Mouse (Mus musculus) cerebellum, adult 2 months (tissue): ENCODE results near the gene Nol11. TPM values are rescaled to one million over a fixed set of nuclear protein-coding genes. Genes with fewer than 3 reads are reported as not detected.

Experiments used
- DNase-seq, 2 experiments: peaks; one replicate each; pipeline ENCODE4 v3.0.0; 2021
- H3K27ac ChIP-seq: fragments of 200-500 bp; 2 replicates; pipeline ENCODE4 v1.5.1; 2012; ENCODE audit warnings: low read length, control low read depth, inconsistent platforms; ENCODE audit not compliant: insufficient read depth
- H3K27me3 ChIP-seq: fragments of 200-500 bp; 2 replicates; pipeline ENCODE4 v1.6.1; 2012; ENCODE audit warnings: inconsistent platforms, mild to moderate bottlenecking, low read length, moderate library complexity; ENCODE audit not compliant: control insufficient read depth, insufficient read depth
- H3K4me1 ChIP-seq: fragments of 200-500 bp; 2 replicates; pipeline ENCODE4 v1.6.1; 2011; ENCODE audit warnings: low read length; ENCODE audit not compliant: control insufficient read depth, insufficient read depth
- H3K4me3 ChIP-seq: fragments of 200-500 bp; replicated peaks from 2 replicates; pipeline ENCODE3; 2011; ENCODE audit warnings: mild to moderate bottlenecking, low read depth, low read length, control low read depth; ENCODE audit not compliant: insufficient read depth
- CTCF ChIP-seq: fragments of 200-500 bp; IDR thresholded peaks from 2 replicates; pipeline ENCODE4 v1.5.1; 2011; ENCODE audit warnings: low read depth, mild to moderate bottlenecking, control low read depth, low read length, moderate library complexity, borderline replicate concordance; ENCODE audit not compliant: insufficient read depth
- POLR2A ChIP-seq: fragments of 200-500 bp; IDR thresholded peaks from 2 replicates; pipeline ENCODE4 v1.6.1; 2011; ENCODE audit warnings: low read length, control low read depth, borderline replicate concordance; ENCODE audit not compliant: insufficient read depth
- WGBS: fragments of 180-500 bp; shearing (Covaris S2); methylation state at CpG from one replicate; pipeline ENCODE4 v1.1.7; 2018; 5-methylcytosine and 5-hydroxymethylcytosine counted together
- polyA plus RNA-seq: library from polyadenylated mRNA; depleted of rRNA; stranded (reverse); fragments of >200 nt; gene quantifications from 2 replicates; pipeline ENCODE4 v1.2.3, GENCODE M21; 2012; rRNA removed

Gene Nol11
- 19.5 and 20.0 TPM in 2 replicates for polyA plus RNA-seq

DNA sequence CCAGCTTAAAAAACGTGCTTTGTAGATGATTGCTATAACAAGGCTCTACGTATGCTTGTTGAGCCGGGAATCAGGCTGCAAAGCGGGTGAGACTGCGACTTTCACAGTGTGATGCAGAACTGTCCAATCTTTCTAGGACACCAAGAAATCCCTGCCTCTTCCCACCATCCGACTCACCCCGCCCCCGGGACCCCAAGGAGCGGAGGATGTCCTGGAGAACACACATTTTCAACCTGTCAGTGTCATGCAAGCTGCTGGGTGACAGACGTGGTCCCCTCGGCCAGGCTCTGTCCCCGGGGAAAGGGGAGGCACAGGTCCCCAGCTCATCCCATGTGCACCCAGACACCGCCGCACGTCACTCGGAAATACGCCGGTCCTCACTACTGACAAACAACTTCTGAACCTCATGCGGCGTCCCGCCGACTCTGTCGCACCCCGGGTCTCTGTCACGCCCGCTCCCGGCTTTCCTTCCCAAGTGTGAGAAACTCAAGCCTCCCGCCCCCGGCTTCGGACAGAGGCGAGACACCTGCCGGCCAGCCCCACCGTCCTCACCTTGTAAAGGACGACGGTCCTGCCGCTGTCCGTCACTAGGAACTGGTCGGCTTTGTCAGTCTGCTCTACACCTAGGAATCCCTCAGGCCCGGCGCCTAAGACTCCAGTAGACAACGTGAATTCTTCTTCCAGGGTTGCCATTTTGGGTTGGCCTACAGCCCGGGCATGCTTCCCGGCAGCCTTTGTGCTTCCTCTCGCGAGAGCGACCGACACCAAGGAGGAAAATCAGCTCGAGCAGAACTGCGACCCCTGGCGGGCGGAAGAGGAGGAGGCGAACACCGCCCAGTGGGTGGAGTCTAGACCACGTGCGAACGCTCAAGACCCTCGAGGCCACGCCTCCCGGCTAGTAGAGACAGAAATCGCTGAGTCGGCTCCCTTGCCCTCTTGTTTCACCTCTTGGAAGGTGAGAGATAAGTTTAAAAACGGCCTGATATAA is at the start of gene Nol11:
TSS of gene Nol11 (minus strand) at position 817 of the 988 bp plus-strand sequence.
- no peaks in the 10 kb centered on the region for H3K4me1 ChIP-seq
- 0 out of 2 replicates have a peak within 1 kb of the TSS, but pooled peaks have one; percentile 49 for H3K27ac ChIP-seq
- H3K27me3 ChIP-seq, result no peaks in the 10 kb centered on the region
- under 1% methylated on average over 62 of the region's 62 CpGs for WGBS
- H3K4me3 ChIP-seq, result peak within 1 kb of the TSS; percentile 93
- peak; percentile 97 to 99 for DNase-seq
- TF ChIP-seq POLR2A, result peak; percentile 60; the same call in 1 of the 2 replicates
- TF ChIP-seq CTCF, result peak; percentile 87; the same call in 1 of the 2 replicates

DNA sequence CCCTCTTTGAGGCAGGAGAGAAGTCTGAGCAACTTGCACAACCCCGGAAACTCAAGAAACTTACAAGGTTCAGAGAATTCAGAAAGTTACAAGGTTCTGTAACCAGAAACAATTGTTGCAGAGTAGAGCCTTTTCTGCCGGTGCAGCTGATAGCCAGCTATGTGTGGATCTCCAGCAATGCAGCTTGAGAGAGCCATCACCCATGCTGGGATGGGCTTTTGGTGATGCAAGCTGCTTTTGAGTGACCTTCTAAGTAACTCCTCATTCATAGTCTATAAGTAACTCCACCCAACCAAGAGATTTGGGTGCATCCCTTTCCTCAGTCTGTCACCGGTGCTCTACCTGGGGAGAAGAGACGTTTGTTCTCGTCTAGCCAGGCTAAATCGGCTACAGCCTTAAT is 49.3 kb upstream of the Nol11 start:
- H3K27me3 ChIP-seq, result no peaks in the 10 kb centered on the region
- no peak for DNase-seq
- no peaks in the 10 kb centered on the region for H3K4me1 ChIP-seq
- H3K4me3 ChIP-seq, result no peak overlapping the region
- TF ChIP-seq CTCF (no peak), POLR2A (no peak)
- 91% methylated on average over 6 of the region's 6 CpGs for WGBS
- no peak overlapping the region for H3K27ac ChIP-seq

DNA sequence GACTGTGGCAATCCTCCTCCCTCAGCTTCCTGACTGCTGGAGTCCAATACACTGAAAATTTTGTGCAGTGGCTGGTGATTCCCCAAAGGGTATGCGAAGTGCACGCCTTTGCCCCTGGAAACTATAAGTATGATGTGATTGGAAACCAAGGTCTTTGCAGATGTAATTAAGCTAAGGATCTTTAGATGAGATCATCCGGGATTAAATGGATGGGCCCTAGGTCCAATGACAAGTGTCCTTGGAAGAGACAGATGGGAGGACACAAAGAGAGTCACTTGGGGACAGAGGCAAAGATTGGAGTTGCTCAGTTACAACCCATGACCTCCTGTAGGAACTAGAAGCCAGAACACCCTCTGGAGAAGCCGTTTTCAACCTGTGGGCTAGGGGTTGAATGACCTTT is 48.4 kb upstream of the Nol11 start:
- 97% methylated on average over 4 of the region's 4 CpGs for WGBS
- no peak for TF ChIP-seq POLR2A
- TF ChIP-seq CTCF, result no peak
- no peak for DNase-seq
- no peaks in the 10 kb centered on the region for H3K27me3 ChIP-seq
- H3K4me1 ChIP-seq, result no peaks in the 10 kb centered on the region
- H3K27ac ChIP-seq, result no peak overlapping the region
- no peak overlapping the region for H3K4me3 ChIP-seq

DNA sequence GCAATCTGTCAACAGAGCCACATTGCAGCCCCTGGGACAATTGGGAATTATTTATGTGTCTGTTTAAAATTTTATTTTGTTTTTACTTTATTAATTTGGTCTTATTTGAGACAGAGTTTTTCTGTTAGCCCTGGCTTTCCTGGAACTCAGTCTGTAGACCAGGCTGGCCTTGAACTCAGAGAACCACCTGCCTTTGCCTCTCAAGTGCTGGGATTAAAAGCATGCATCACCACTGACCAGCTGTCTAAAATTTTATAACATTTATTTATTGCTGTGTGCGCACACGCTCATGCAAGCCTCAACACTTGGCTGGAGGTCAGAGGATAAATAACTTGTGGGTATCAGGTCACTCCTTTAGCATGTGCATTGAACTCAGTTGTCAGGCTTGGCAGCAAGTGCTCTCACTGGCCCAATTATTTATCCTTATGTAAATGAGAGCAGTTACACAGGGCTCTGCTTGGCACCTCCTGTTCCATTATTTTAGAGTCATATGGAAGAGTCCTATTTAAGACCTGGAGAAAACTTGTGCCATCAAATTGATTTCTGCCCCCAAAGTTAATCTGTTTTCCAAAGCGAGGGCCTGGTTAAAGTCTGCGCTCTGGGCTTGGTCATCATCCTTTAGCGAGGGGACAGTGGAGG is 44.2 kb upstream of the Nol11 start:
- WGBS, result 72% methylated on average over 5 of the region's 5 CpGs
- no peak overlapping the region for H3K27ac ChIP-seq

DNA sequence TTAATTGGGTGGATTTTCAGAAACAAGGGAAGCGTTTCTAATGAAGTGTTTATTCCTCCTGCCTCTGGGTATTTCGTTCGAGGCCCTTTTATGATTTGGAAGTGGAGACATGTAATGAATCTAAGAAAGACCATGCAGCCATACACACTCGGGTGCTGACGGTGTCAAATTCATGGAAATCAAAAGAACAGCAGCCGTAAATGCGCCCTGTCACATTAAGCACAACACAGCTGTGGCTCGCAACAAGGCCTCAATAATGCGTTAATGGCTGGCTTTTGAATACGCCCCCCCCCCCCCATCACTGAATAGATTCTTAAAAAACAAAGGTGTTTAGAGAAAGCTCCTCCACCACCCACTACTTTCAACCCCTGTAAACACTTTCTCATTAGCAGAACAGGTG is 40.9 kb upstream of the Nol11 start:
- Histone ChIP-seq H3K4me1 (no peaks in the 10 kb centered on the region), H3K4me3 (no peak overlapping the region), H3K27ac (no peak overlapping the region), H3K27me3 (no peaks in the 10 kb centered on the region)
- no peak for DNase-seq
- 86% methylated on average over 10 of the region's 10 CpGs for WGBS
- no peak for TF ChIP-seq CTCF
- TF ChIP-seq POLR2A, result no peak

More for the DNA sequence above, 44.2 kb upstream of the Nol11 start:
- no peak overlapping the region for H3K4me3 ChIP-seq
- TF ChIP-seq CTCF, result no peak
- TF ChIP-seq POLR2A, result no peak
- H3K4me1 ChIP-seq, result no peaks in the 10 kb centered on the region
- no peaks in the 10 kb centered on the region for H3K27me3 ChIP-seq
- no peak for DNase-seq

DNA sequence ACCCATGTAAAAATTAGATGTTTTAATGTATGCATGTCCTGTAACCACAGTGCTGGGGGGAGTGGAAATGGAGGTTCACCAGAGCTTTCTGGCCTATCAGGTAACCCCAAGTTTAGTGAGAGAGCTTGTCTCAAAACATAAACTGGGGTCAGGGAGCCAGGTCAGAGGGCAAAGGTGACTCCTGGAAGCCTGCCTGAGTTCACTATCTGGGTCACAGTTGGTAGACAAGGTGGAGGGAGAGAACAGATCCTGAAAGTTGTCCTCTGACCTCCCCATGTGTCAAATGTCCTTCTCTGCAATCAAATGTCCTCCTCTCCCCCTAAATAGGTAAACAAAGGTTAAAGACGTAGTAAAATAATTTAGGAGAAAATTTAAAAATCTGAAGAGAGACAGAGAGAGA is 37.2 kb upstream of the Nol11 start:
- TF ChIP-seq POLR2A (no peak), CTCF (no peak)
- no peak for DNase-seq
- Histone ChIP-seq H3K4me1 (no peaks in the 10 kb centered on the region), H3K27ac (no peak overlapping the region), H3K27me3 (no peaks in the 10 kb centered on the region), H3K4me3 (no peak overlapping the region)
- WGBS, result 93% methylated on average over 1 of the region's 1 CpGs

DNA sequence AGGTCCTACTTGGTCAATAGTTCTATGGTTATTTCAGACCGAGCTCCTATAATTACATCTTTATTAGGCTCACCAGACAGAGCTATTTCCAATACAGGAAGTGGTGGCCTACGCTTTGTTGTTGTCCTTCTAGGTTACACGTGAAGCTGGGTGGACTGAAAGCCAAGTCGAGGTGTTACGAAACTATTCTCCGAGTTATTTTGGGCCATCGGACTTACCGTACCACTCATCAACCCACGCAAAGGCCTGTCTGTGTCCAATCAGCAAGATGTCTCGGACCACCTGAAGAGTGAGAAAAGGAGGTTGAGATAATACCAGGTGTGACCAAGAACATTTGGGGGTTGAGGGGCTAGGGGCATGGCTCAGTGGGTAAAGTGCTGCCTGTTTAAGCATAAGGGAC is 36.8 kb upstream of the Nol11 start:
- WGBS, result 91% methylated on average over 10 of the region's 10 CpGs
- DNase-seq, result no peak

More for the DNA sequence above, 36.8 kb upstream of the Nol11 start:
- TF ChIP-seq CTCF (no peak), POLR2A (no peak)
- H3K27me3 ChIP-seq, result no peaks in the 10 kb centered on the region
- H3K27ac ChIP-seq, result no peak overlapping the region
- H3K4me1 ChIP-seq, result no peaks in the 10 kb centered on the region
- no peak overlapping the region for H3K4me3 ChIP-seq
